Mouse (Mus musculus): ENCODE data around the gene Asz1.

- TF ChIP-seq POLR2A (IDR thresholded peaks at IDR 0.05; ENCODE audit: low read depth, low read length), result no peak
- no peak for TF ChIP-seq CTCF (conservative IDR thresholded peaks at IDR 0.05; ENCODE audit: insufficient read depth, insufficient read length, low read depth, low read length)
Measured at GRCm38 (mm10) chr6:18076577-18076976, 32.3 kb downstream of the Asz1 start.
